Mouse (Mus musculus) urinary bladder, postnatal 25 days (tissue): ENCODE measurements around the gene Gm15517.

ENCODE experiments used
- DNase-seq: peaks from one replicate; pipeline ENCODE4 v3.0.0; 2022; ENCODE audit warnings: low spot score

The Gm15517 gene

DNA sequence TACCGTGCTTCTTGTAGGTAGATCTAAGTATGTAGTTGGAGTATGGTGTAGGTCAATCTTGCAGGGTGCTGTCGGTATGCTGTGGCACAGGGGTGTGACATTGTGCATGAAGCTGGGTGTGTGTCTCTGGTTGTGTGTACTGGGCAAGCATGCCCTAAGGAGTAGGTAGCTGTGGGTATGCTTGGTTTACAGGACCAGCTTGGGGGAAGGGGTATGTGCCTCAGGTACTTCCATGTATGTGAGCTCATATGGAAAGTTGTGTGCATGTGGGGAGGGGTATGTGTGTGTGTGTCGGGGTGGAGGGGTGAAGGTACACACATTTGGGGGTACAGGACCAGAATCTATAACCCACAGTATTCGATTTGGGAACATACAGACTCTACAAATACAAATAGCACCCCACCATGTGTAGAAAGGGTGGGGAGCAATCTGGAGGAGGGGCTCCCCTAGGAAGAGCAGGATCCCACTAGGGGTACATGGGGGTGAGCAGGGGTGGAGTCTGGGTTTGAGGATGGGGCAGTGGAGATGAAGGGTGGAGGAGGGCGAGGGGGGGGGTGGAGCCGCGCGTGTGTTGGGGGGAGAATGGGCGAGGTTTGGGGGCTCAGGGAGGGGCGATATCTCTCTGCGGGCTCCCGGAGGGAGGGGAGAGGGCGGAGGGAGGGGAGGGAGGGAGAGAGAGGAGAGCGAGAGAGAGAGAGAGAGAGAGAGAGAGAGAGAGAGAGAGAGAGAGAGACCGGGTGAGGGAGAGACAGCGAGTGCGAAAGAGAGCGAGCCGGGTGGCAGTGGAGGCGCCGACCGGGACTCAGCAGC lies 48.4 kb downstream of the Gm15517 start, which contains the start of gene Shank1:
Gene Shank1 (plus strand): TSS at position 779 of the 810 bp plus-strand sequence.
- DNase-seq, result no peak

DNA sequence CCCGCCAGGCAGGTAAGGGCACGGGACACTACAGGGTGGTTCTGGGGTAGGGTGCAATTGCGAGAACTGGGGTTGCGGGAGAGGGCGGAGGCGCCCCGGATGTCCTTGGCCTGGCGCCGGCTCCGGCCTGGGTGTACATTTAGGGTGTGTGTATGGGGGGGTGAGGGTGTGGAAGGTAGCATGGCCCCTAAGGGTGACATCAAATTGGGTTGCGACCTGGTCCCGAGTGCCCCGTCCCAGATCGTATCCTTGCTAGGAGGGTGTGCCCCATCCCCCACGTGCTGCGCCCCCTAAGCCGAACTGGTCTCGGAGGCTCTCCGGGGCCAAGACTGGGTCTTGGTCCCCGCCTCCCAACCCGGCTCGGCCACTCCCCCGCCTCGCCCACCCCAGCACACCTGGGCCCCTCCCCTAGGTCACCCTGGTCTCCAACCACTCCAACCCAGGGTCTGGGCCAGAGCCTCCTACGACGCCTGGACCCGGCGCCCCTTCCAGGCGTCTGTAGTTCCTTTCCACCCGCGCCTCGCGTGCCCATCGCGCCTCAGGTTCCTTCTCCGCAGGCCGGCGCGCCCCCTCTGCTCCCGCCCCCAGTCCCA lies 49.1 kb downstream of the Gm15517 start:
- DNase-seq, result no peak

DNA sequence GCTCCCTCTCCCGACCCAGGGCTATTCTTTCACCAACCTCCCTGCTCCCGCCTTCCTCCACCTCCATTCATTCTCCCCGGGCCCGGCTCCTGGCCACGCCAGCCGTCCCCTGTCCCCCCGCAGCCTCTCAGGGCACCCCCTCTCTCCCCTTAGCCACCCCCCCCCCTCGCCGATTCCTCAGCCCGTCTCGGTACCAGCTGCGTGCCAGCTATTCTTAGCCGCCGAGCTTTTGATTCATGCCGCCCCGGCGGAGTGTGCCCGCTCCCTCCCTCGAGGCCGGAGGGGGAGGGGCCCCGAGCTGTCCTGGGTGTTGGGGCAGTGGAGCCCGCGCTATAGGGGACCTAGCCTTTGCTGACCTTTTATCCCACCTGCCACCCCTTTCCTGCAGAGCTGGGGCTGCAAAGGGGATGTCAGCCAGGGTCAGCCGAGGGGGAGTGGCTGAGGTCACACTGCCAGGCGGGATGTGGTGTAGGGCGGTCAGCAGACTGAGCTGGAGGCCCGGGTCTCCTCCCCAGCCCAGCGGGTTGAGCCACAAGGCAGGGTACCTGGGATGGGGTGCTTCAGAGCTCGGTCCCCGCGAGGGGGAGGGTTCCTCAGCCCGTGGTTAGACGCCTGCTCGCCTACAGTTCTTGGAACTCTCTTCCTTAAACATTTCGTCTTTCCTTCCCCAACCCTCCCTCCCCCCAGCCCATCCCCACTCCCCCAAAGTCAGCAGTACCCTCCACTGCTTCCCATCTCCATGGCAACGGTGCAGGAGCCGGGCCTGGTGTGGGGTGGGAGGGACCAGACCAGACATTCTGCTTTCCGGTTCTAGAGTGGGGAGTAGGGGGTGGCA lies 49.8 kb downstream of the Gm15517 start:
- no peak for DNase-seq
